Mouse (Mus musculus) MEL (cell line): ENCODE data around the gene Prph. TPM values are rescaled to one million over a fixed set of nuclear protein-coding genes. Genes with fewer than 3 reads are reported as not detected.

Source experiments
- DNase-seq: peaks from one replicate; pipeline ENCODE4 v3.0.0; 2011; ENCODE audit warnings: low read depth, low spot score
- H3K27ac ChIP-seq: 2 replicates; pipeline ENCODE4 v1.5.1; 2012; ENCODE audit warnings: low read depth, mild to moderate bottlenecking, control low read depth, low read length, moderate library complexity; ENCODE audit not compliant: control insufficient read depth
- H3K27me3 ChIP-seq, 2 experiments: fragments of 150-350 bp in 1 of 2; sonication (generic) in 1 of 2; 2 replicates each; pipeline ENCODE4 v1.6.1; 2012; ENCODE audit warnings: low read length in 2 of 2, mild to moderate bottlenecking in 2 of 2, improper control_type of control experiment in 1 of 2, moderate library complexity in 1 of 2; ENCODE audit not compliant: insufficient read depth in 2 of 2, control insufficient read depth in 1 of 2
- H3K36me3 ChIP-seq, 2 experiments: 2 replicates each; pipeline ENCODE4 v1.6.1; 2012 to 2014; ENCODE audit warnings: low read length in 2 of 2, improper control_type of control experiment in 1 of 2, inconsistent platforms in 1 of 2, mild to moderate bottlenecking in 1 of 2; ENCODE audit not compliant: insufficient read depth in 2 of 2, control insufficient read depth in 1 of 2
- H3K4me1 ChIP-seq, 2 experiments: fragments of 150-350 bp in 1 of 2; sonication (generic) in 1 of 2; 2 replicates each; pipeline ENCODE4 v1.6.1; 2012; ENCODE audit warnings: low read length in 2 of 2, improper control_type of control experiment in 1 of 2, mild to moderate bottlenecking in 1 of 2; ENCODE audit not compliant: insufficient read depth in 2 of 2, control insufficient read depth in 1 of 2
- H3K4me3 ChIP-seq, 2 experiments: fragments of 150-350 bp in 1 of 2; sonication (generic) in 1 of 2; 2 replicates each; pipeline ENCODE4 v1.5.1; 2012; ENCODE audit warnings: low read depth in 2 of 2, low read length in 2 of 2, mild to moderate bottlenecking in 2 of 2, moderate library complexity in 2 of 2, control low read depth in 1 of 2, improper control_type of control experiment in 1 of 2; ENCODE audit not compliant: control insufficient read depth in 1 of 2, insufficient read depth in 1 of 2
- H3K79me2 ChIP-seq: 2 replicates; pipeline ENCODE4 v1.6.1; 2012; ENCODE audit warnings: mild to moderate bottlenecking, low read length, moderate library complexity; ENCODE audit not compliant: control insufficient read depth, poor library complexity, insufficient read depth
- H3K9ac ChIP-seq: 2 replicates; pipeline ENCODE4 v1.6.1; 2012; ENCODE audit warnings: low read depth, mild to moderate bottlenecking, control low read depth, low read length, moderate library complexity; ENCODE audit not compliant: control insufficient read depth, poor library complexity, severe bottlenecking
- H3K9me3 ChIP-seq: fragments of 150-350 bp; sonication (generic); replicated peaks from 2 replicates; pipeline ENCODE4 v1.6.1; 2012; ENCODE audit warnings: mild to moderate bottlenecking, low read length, improper control_type of control experiment, moderate library complexity; ENCODE audit not compliant: insufficient read depth
- TBP ChIP-seq: IDR thresholded peaks from 2 replicates; pipeline ENCODE4 v1.8.0; 2011; ENCODE audit warnings: low read depth, low read length, improper control_type of control experiment
- ZC3H11A ChIP-seq: IDR thresholded peaks from 2 replicates; pipeline ENCODE4 v1.6.1; 2012; ENCODE audit warnings: low read depth, mild to moderate bottlenecking, inconsistent platforms, low read length, improper control_type of control experiment
- polyA plus RNA-seq, 2 experiments: library from polyadenylated mRNA; stranded (reverse) in 1 of 2; unstranded in 1 of 2; fragments of >175 nt in 1 of 2; fragments of >200 nt in 1 of 2; gene quantifications; 2 replicates each; pipeline versions ENCODE4 v1.2.1 to v1.2.4; 2012; ENCODE audit warnings: low replicate concordance in 2 of 2, low read depth in 1 of 2; ENCODE audit not compliant: insufficient read length in 2 of 2, insufficient read depth in 1 of 2, missing spikeins in 1 of 2
- total RNA-seq: library from RNA; depleted of rRNA; stranded (reverse); fragments of 300-350 nt; gene quantifications from 2 replicates; pipeline ENCODE4 v1.2.3, GENCODE M21; 2012; rRNA removed

The Prph gene
- total and polyA plus RNA-seq, 3 experiments: not detected

DNA sequence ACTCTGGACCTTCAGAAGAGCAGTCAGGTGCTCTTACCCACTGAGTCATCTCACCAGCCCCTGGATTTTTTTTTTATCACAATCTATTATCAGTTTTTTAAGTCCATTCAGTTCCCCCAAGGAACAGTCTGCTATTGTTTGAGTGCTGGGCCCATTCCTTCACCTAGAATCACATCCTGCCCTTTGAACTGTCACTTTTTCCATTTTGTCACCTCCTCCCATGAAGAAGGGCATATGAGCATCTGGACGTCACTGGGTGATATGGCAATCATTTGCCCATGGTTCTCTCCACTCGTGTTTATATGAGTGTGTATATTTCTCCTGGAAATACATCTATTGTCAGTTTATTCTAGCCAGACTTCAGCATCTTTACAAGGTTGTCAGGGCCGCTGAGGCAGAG, 52.9 kb downstream of the Prph start:
- H3K27me3 ChIP-seq: no peaks in the 10 kb centered on the region
- no peak overlapping the region for H3K27ac ChIP-seq
- no peaks in the 10 kb centered on the region; a peak in 1 of 4 replicates for H3K4me1 ChIP-seq
- peaks cover 0 to under 1% of the 10 kb centered on the region in 2 experiments; a peak in 1 of 4 replicates for H3K36me3 ChIP-seq
- DNase-seq: no peak
- TF ChIP-seq TBP: no peak
- no peak for TF ChIP-seq ZC3H11A
- H3K9ac ChIP-seq: no peak overlapping the region
- H3K4me3 ChIP-seq: no peak overlapping the region
- no peaks in the 10 kb centered on the region for H3K79me2 ChIP-seq
- H3K9me3 ChIP-seq: no peaks in the 10 kb centered on the region

Other genes with a start within 250 kb of the Prph start
- 2.8 and 4.0 TPM in 2 replicates for gene Ddn, start 245.7 kb upstream of the Prph start, total RNA-seq
- 1 to 10 TPM in 1 of 2 experiments, not detected in 1; 4.2 TPM for gene Ddn, start 245.7 kb upstream of the Prph start, polyA plus RNA-seq
- 122 and 126 TPM in 2 replicates for gene Prkag1, start 223.7 kb upstream of the Prph start, total RNA-seq
- 100 to 1,000 TPM; 141 to 348 TPM for gene Prkag1, start 223.7 kb upstream of the Prph start, polyA plus RNA-seq
- gene Kmt2d, start 184.0 kb upstream of the Prph start, total RNA-seq: 12.5 and 15.4 TPM in 2 replicates
- gene Kmt2d, start 184.0 kb upstream of the Prph start, polyA plus RNA-seq: 10 to 100 TPM; 42.0 to 47.7 TPM
- 9.4 and 10.1 TPM in 2 replicates for gene Rhebl1, start 160.6 kb upstream of the Prph start, total RNA-seq
- gene Rhebl1, start 160.6 kb upstream of the Prph start, polyA plus RNA-seq: 10 to 100 TPM in 1 of 2 experiments, not detected in 1; 16.6 TPM
- 0.12 TPM in 1 of 2 replicates, not detected in the other for gene Dhh, start 156.6 kb upstream of the Prph start, total RNA-seq
- not detected for gene Dhh, start 156.6 kb upstream of the Prph start, polyA plus RNA-seq
- 7.0 and 13.5 TPM in 2 replicates for gene Lmbr1l, start 136.9 kb upstream of the Prph start, total RNA-seq
- 10 to 100 TPM in 1 of 2 experiments, not detected in 1; 17.3 TPM for gene Lmbr1l, start 136.9 kb upstream of the Prph start, polyA plus RNA-seq
- 1,577 and 1,672 TPM in 2 replicates for gene Tuba1b, start 120.6 kb upstream of the Prph start, total RNA-seq
- 1,000 to 10,000 TPM in 1 of 2 experiments, not detected in 1; 1,861 TPM for gene Tuba1b, start 120.6 kb upstream of the Prph start, polyA plus RNA-seq
- gene Gm49450, start 101.6 kb upstream of the Prph start, total RNA-seq: not detected in 2 replicates
- not detected for gene Gm49450, start 101.6 kb upstream of the Prph start, polyA plus RNA-seq
- 112 and 133 TPM in 2 replicates for gene Tuba1a, start 101.5 kb upstream of the Prph start, total RNA-seq
- 10 to 100 TPM in 1 of 2 experiments, not detected in 1; 83.6 TPM for gene Tuba1a, start 101.5 kb upstream of the Prph start, polyA plus RNA-seq
- 163 and 201 TPM in 2 replicates for gene Tuba1c, start 25.3 kb upstream of the Prph start, total RNA-seq
- 100 to 1,000 TPM in 1 of 2 experiments, not detected in 1; 129 TPM for gene Tuba1c, start 25.3 kb upstream of the Prph start, polyA plus RNA-seq
- gene Troap, start 19.4 kb downstream of the Prph start, total RNA-seq: 24.3 and 25.8 TPM in 2 replicates
- 10 to 100 TPM in 1 of 2 experiments, not detected in 1; 70.2 TPM for gene Troap, start 19.4 kb downstream of the Prph start, polyA plus RNA-seq
- gene C1ql4, start 32.6 kb downstream of the Prph start, total RNA-seq: 0.15 TPM in 1 of 2 replicates, not detected in the other
- under 1 TPM in 1 of 2 experiments, not detected in 1; 0.08 TPM for gene C1ql4, start 32.6 kb downstream of the Prph start, polyA plus RNA-seq
- gene Dnajc22, start 38.0 kb downstream of the Prph start, total RNA-seq: 3.2 TPM in 2 replicates
- 1 to 10 TPM in 1 of 2 experiments, not detected in 1; 5.3 TPM for gene Dnajc22, start 38.0 kb downstream of the Prph start, polyA plus RNA-seq
- gene Spats2, start 70.7 kb downstream of the Prph start, total RNA-seq: 8.2 and 12.0 TPM in 2 replicates
- gene Spats2, start 70.7 kb downstream of the Prph start, polyA plus RNA-seq: 10 to 100 TPM in 1 of 2 experiments, not detected in 1; 24.5 TPM
- gene Kcnh3, start 169.7 kb downstream of the Prph start, total RNA-seq: 0.15 and 0.16 TPM in 2 replicates
- 1 to 10 TPM in 1 of 2 experiments, not detected in 1; 1.3 TPM for gene Kcnh3, start 169.7 kb downstream of the Prph start, polyA plus RNA-seq
- 113 and 131 TPM in 2 replicates for gene Mcrs1, start 196.8 kb downstream of the Prph start, total RNA-seq
- 100 to 1,000 TPM in 1 of 2 experiments, not detected in 1; 124 TPM for gene Mcrs1, start 196.8 kb downstream of the Prph start, polyA plus RNA-seq
- 21.6 and 24.7 TPM in 2 replicates for gene Prpf40b, start 239.9 kb downstream of the Prph start, total RNA-seq
- gene Prpf40b, start 239.9 kb downstream of the Prph start, polyA plus RNA-seq: 10 to 100 TPM in 1 of 2 experiments, not detected in 1; 46.4 TPM
- gene Fam186b, start 240.7 kb downstream of the Prph start, total RNA-seq: not detected in 2 replicates
- gene Fam186b, start 240.7 kb downstream of the Prph start, polyA plus RNA-seq: under 1 TPM in 1 of 2 experiments, not detected in 1; 0.11 TPM